Mouse (Mus musculus) gastrocnemius, postnatal 14 days (tissue): Measurements from ENCODE around the gene Fam174a. TPM values are rescaled to one million over a fixed set of nuclear protein-coding genes. Genes with fewer than 3 reads are reported as not detected.

Experiments used
- DNase-seq: peaks from one replicate; pipeline ENCODE4 v3.0.0; 2021; ENCODE audit warnings: mixed read lengths
- intact Hi-C: fragments of 180-260 bp; cut with DNase I; formaldehyde crosslinking; loops from one replicate; pipeline ENCODE4 v1.15.1; 2025; ENCODE audit warnings: low total_unique reads
- long read RNA-seq, 2 experiments: library from polyadenylated mRNA; stranded (forward); transcript quantifications; one replicate each; pipeline ENCODE4 v2.0.0; 2021
- total RNA-seq, 2 experiments: library from RNA; stranded (reverse); gene quantifications; 2 replicates each; pipeline ENCODE4 v1.2.3; 2021

The Fam174a gene
- total RNA-seq = 10 to 100 TPM; 23.6 to 24.0 TPM
- long read RNA-seq, experiment 1, transcript Fam174a-201 (3 exons, 2,112 nt) = major isoform, 57 of 57 reads
- long read RNA-seq, experiment 1, partial matches to known transcripts = 0 of 57 reads
- long read RNA-seq, experiment 1, other reads (novel, unspliced or antisense) = 0 of 57 reads
- long read RNA-seq, experiment 2, transcript Fam174a-201 (3 exons, 2,112 nt) = major isoform, 66 of 68 reads
- long read RNA-seq, experiment 2, partial matches to known transcripts = 1 of 68 reads
- long read RNA-seq, experiment 2, other reads (novel, unspliced or antisense) = 1 of 68 reads

GRCm38 (mm10) chr1:95313393-95314228 lies at the start of gene Fam174a:
Gene Fam174a (plus strand): TSS chr1:95313623.
- intact Hi-C loops = no loop called here
- peak; percentile 95 for DNase-seq

- no peak for DNase-seq
- intact Hi-C loops = no loop called here
Measured at GRCm38 (mm10) chr1:95263843-95264242, 49.6 kb upstream of the Fam174a start.

GRCm38 (mm10) chr1:95267950-95268724 lies 45.3 kb upstream of the Fam174a start:
- intact Hi-C loops = no loop called here
- DNase-seq = peak; percentile 6

- no peak for DNase-seq
- intact Hi-C loops = no loop called here
Measured at GRCm38 (mm10) chr1:95273321-95273720, 40.1 kb upstream of the Fam174a start.

- no peak for DNase-seq
- intact Hi-C loops = no loop called here
Measured at GRCm38 (mm10) chr1:95308324-95308723, 5.1 kb upstream of the Fam174a start.

GRCm38 (mm10) chr1:95314229-95314555 lies 769 bp downstream of the Fam174a start:
- intact Hi-C loops = no loop called here
- no peak for DNase-seq

GRCm38 (mm10) chr1:95315981-95316380 lies 2.6 kb downstream of the Fam174a start:
- intact Hi-C loops = no loop called here
- no peak for DNase-seq

GRCm38 (mm10) chr1:95322219-95322618 lies 8.8 kb downstream of the Fam174a start:
- DNase-seq = no peak
- intact Hi-C loops = no loop called here

- DNase-seq = no peak
- intact Hi-C loops = no loop called here
Measured at GRCm38 (mm10) chr1:95323004-95323403, 9.6 kb downstream of the Fam174a start.

- DNase-seq = no peak
- intact Hi-C loops = no loop called here
Measured at GRCm38 (mm10) chr1:95326856-95327255, 13.4 kb downstream of the Fam174a start.

- no peak for DNase-seq
- intact Hi-C loops = no loop called here
Measured at GRCm38 (mm10) chr1:95339618-95340017, 26.2 kb downstream of the Fam174a start.

- DNase-seq = no peak
- intact Hi-C loops = no loop called here
Measured at GRCm38 (mm10) chr1:95342242-95342641, 28.8 kb downstream of the Fam174a start.

GRCm38 (mm10) chr1:95343585-95344485 lies 30.4 kb downstream of the Fam174a start:
- DNase-seq = no peak
- intact Hi-C loops = no loop called here

GRCm38 (mm10) chr1:95354146-95354545 lies 40.7 kb downstream of the Fam174a start:
- DNase-seq = no peak
- intact Hi-C loops = no loop called here

GRCm38 (mm10) chr1:95356904-95357303 lies 43.5 kb downstream of the Fam174a start:
- intact Hi-C loops = no loop called here
- no peak for DNase-seq

GRCm38 (mm10) chr1:95363692-95364091 lies 50.3 kb downstream of the Fam174a start:
- no peak for DNase-seq
- intact Hi-C loops = no loop called here

- no peak for DNase-seq
- intact Hi-C loops = loop anchor here (5.0 kb wide), 1 partner anchor 114 kb away; no protein-coding TSS in a partner anchor
Measured at GRCm38 (mm10) chr1:95366616-95367373, 53.4 kb downstream of the Fam174a start.

- intact Hi-C loops = loop anchor here (5.0 kb wide), 1 partner anchor 115 kb away; no protein-coding TSS in a partner anchor
- no peak for DNase-seq
Measured at GRCm38 (mm10) chr1:95367748-95368147, 54.3 kb downstream of the Fam174a start.
